Mouse (Mus musculus) heart, postnatal 0 days (tissue): ENCODE measurements around the gene Wars2.

Experiments used
- CTCF ChIP-seq: IDR thresholded peaks from 2 replicates; pipeline ENCODE4 v1.5.1; 2016; ENCODE audit warnings: antibody characterized with exemption, control low read depth, low read depth
- EP300 ChIP-seq: IDR thresholded peaks from 2 replicates; pipeline ENCODE4 v1.6.1; 2016; ENCODE audit warnings: antibody characterized with exemption, low read depth

GRCm38 (mm10) chr3:99266752-99267303 lies 126.0 kb downstream of the Wars2 start:
- no peak for TF ChIP-seq CTCF
- no peak for TF ChIP-seq EP300
